Mouse (Mus musculus): Measurements from ENCODE around the gene Kif26a. TPM values are rescaled to one million over a fixed set of nuclear protein-coding genes. Genes with fewer than 3 reads are reported as not detected.

The Kif26a gene
- polyA plus RNA-seq (2015; fragmentation: Nextera tagmentation; extraction: Ambion mirVana) = 3.0 and 3.1 TPM in 2 replicates

DNA sequence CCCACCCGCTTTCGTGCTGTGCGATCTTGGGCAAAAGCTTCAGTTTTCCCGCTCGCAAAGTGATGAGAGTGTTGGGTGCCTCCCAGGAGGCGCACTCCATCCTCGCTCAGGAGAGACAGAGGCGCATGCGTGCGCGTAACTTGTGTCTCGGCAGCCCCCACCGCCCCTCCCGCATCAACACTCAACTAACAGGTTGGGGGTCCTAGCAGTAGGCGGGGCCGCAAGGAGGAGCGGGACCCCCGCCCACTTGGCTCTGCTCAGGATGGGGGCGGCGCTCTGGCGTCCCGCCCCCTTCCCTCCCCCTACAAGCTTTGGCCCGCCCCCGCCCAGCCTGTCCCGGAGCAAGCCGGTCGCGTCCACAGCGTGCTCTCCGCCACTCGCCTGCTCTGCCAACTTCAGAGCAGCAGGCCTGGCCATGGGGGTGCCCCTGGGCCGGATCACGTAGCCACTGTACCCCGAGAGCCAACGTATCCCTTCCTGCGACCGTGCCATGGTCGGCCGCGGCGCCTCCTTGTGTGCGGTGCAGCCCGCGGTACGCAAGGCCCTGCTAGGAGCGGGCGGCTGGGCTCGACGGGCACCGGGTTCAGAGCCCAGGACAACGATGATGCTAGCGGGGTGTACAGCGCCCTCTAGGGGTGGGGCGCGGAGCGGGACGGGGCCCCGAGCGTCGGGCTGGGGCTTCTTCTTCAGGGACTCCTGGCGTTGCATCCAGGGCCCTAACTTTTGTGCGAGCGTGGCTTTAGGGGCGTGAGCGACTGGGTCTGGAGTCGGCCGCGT lies at the start of gene Kif26a:
Kif26a (plus strand) TSS at position 334 of the 777 bp plus-strand sequence.
- H3K4me1 ChIP-seq (replicated peaks; ENCODE audit: control insufficient read depth, insufficient read depth, low read length) = peaks cover 25% of the 10 kb centered on the region

DNA sequence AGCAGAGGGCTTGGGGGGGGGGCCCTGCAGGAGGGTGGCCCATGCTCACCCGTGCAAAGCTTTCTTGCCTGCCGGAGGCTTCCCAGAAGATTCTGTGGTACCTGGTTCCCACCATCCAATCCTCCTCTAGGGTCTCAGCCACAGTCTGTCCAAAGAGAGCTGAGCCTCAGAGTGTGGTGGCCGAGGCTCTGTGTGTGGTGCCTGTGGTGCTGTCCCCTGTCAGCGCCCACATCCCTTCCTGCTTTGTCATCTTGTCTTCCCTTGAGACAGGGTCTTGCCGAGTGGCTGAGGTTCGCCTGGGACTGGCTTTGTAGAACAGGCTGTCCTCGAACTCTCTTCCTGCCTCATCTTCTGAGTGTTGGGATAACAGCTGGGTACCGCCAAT lies 49.3 kb upstream of the Kif26a start:
- Histone ChIP-seq H3K27ac (ENCODE audit: low read length) (peak overlapping the region; percentile 59), H3K4me3 (ENCODE audit: low read length) (no peak overlapping the region), H3K9me3 (ENCODE audit: control insufficient read depth, low read length) (no peaks in the 10 kb centered on the region), H3K27me3 (ENCODE audit: control insufficient read depth, insufficient read depth, low read depth, low read length) (peaks cover 1% of the 10 kb centered on the region; the same call in 1 of the 2 replicates), H3K36me3 (ENCODE audit: control insufficient read depth, insufficient read depth, low read length) (no peaks in the 10 kb centered on the region), H3K4me2 (ENCODE audit: low read depth, low read length) (no peak overlapping the region), H3K4me1 (replicated peaks; ENCODE audit: control insufficient read depth, insufficient read depth, low read length) (peaks cover 13% of the 10 kb centered on the region; the same call in 1 of the 2 replicates), H3K9ac (ENCODE audit: low read length) (no peak overlapping the region)
- ATAC-seq (ENCODE audit: low read depth) = peak; percentile 62; the same call in 1 of the 2 replicates
- 39% methylated on average over 8 of the region's 8 CpGs for WGBS

More for the DNA sequence above, at the start of gene Kif26a:
- peak; percentile 76 for ATAC-seq (ENCODE audit: low read depth)
- Histone ChIP-seq H3K27me3 (ENCODE audit: control insufficient read depth, insufficient read depth, low read depth, low read length) (peaks cover 56% of the 10 kb centered on the region), H3K4me3 (ENCODE audit: low read length) (peak within 1 kb of the TSS; percentile 60), H3K9me3 (ENCODE audit: control insufficient read depth, low read length) (no peaks in the 10 kb centered on the region), H3K36me3 (ENCODE audit: control insufficient read depth, insufficient read depth, low read length) (no peaks in the 10 kb centered on the region), H3K4me2 (ENCODE audit: low read depth, low read length) (peak within 1 kb of the TSS; percentile 88), H3K27ac (ENCODE audit: low read length) (peak within 1 kb of the TSS; percentile 71), H3K9ac (ENCODE audit: low read length) (peak within 1 kb of the TSS; percentile 70)
- WGBS = under 1% methylated on average over 66 of the region's 68 CpGs

DNA sequence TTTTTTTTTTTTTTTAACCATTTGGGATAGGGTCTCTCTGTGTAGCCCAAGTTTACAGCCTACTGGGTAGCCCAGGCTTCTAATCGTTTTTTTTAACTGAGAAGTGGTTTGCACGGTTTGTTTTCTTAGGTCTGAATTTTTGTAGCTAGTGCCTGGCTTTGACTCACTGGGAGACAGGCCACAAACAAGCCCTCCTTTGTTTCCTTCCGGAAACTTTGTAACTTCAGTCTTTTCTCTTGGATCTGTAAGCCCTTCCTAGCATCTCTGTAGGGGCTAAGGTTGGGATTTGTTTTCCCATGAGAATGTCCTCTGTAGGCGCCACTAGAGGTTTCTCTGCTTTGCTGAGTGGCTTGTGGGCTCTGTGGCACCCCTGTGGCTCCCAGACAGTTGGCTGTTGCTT lies 45.9 kb upstream of the Kif26a start:
- Histone ChIP-seq H3K36me3 (ENCODE audit: control insufficient read depth, insufficient read depth, low read length) (no peaks in the 10 kb centered on the region), H3K9ac (ENCODE audit: low read length) (no peak overlapping the region), H3K4me3 (ENCODE audit: low read length) (no peak overlapping the region), H3K27me3 (ENCODE audit: control insufficient read depth, insufficient read depth, low read depth, low read length) (no peaks in the 10 kb centered on the region), H3K4me1 (replicated peaks; ENCODE audit: control insufficient read depth, insufficient read depth, low read length) (peaks cover 10% of the 10 kb centered on the region; the same call in 1 of the 2 replicates), H3K9me3 (ENCODE audit: control insufficient read depth, low read length) (no peaks in the 10 kb centered on the region), H3K27ac (ENCODE audit: low read length) (no peak overlapping the region), H3K4me2 (ENCODE audit: low read depth, low read length) (no peak overlapping the region)
- ATAC-seq (ENCODE audit: low read depth) = no peak
- 58% methylated on average over 4 of the region's 4 CpGs for WGBS

DNA sequence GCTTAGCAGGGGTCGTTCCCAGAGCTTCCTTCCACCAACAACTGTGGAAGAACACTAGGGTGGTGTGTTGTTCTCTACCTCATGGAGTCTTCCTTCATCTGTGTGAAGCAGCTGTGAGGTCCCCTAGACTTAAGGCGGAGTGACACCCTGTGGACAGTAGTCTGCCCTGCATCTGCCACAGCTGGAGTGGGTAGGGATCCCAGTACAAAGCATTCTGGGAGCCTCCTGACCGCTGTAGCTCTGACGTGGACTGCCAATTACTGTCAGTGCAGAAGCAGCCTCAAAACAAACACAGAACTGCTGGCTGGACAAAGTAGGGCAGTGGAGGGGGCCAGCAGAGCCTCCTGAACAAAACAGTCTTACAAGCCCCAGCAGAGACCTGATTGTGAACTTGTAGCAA lies 45.0 kb upstream of the Kif26a start:
- H3K9me3 ChIP-seq (ENCODE audit: control insufficient read depth, low read length) = no peaks in the 10 kb centered on the region
- H3K27ac ChIP-seq (ENCODE audit: low read length) = no peak overlapping the region
- WGBS = 37% methylated on average over 4 of the region's 4 CpGs
- no peaks in the 10 kb centered on the region for H3K27me3 ChIP-seq (ENCODE audit: control insufficient read depth, insufficient read depth, low read depth, low read length)
- no peak overlapping the region for H3K4me3 ChIP-seq (ENCODE audit: low read length)
- H3K9ac ChIP-seq (ENCODE audit: low read length) = no peak overlapping the region
- no peak overlapping the region for H3K4me2 ChIP-seq (ENCODE audit: low read depth, low read length)
- ATAC-seq (ENCODE audit: low read depth) = peak; percentile 37; the same call in 1 of the 2 replicates
- H3K4me1 ChIP-seq (replicated peaks; ENCODE audit: control insufficient read depth, insufficient read depth, low read length) = peaks cover 8% of the 10 kb centered on the region; the same call in 1 of the 2 replicates
- no peaks in the 10 kb centered on the region for H3K36me3 ChIP-seq (ENCODE audit: control insufficient read depth, insufficient read depth, low read length)

DNA sequence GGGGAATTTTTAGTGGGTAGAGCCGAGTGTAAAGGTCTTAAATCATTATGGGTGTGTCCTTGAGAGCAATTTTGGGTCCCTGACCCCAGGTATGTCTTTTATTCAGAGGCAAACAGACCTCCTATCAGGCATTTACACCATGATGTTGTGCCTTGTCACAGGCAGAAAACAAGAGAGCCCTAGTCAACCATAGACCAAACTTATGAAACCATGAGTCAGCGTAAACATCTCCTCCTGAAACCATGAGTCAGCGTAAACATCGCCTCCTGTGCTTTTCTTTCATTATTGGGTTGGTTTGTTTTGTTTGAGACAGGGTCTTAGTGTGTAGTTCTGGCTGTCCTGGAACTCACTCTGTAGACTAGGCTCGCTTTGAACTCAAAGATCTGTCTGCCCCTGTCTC lies 42.8 kb upstream of the Kif26a start:
- Histone ChIP-seq H3K4me2 (ENCODE audit: low read depth, low read length) (no peak overlapping the region), H3K4me3 (ENCODE audit: low read length) (no peak overlapping the region), H3K9ac (ENCODE audit: low read length) (no peak overlapping the region), H3K27me3 (ENCODE audit: control insufficient read depth, insufficient read depth, low read depth, low read length) (peaks cover 5% of the 10 kb centered on the region; the same call in 1 of the 2 replicates), H3K36me3 (ENCODE audit: control insufficient read depth, insufficient read depth, low read length) (no peaks in the 10 kb centered on the region), H3K4me1 (replicated peaks; ENCODE audit: control insufficient read depth, insufficient read depth, low read length) (peaks cover 10% of the 10 kb centered on the region), H3K27ac (ENCODE audit: low read length) (no peak overlapping the region), H3K9me3 (ENCODE audit: control insufficient read depth, low read length) (no peaks in the 10 kb centered on the region)
- no peak for ATAC-seq (ENCODE audit: low read depth)
- WGBS = 85% methylated on average over 5 of the region's 5 CpGs

DNA sequence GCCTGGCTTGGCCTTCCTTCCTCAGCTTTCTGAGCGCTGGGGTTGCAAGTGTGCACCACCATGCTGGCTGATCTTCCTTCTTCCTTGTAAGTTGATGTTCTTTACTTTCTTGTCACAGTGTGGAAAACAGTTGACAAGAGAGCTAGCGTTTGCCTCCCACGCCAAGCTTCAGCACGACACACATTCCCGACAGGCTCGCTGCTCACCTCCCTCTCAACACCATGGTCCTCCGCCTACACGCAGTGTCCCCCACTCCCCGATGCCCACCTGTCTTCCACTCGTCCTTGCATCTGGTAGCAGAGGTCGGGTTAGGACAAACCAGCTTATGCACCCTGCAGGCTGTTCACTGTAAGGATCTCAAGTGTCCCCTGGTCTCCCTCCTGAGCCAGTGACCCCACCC lies 41.1 kb upstream of the Kif26a start:
- no peak overlapping the region for H3K27ac ChIP-seq (ENCODE audit: low read length)
- no peaks in the 10 kb centered on the region for H3K9me3 ChIP-seq (ENCODE audit: control insufficient read depth, low read length)
- WGBS = 84% methylated on average over 11 of the region's 11 CpGs
- H3K4me3 ChIP-seq (ENCODE audit: low read length) = no peak overlapping the region
- H3K27me3 ChIP-seq (ENCODE audit: control insufficient read depth, insufficient read depth, low read depth, low read length) = peaks cover 5% of the 10 kb centered on the region; the same call in 1 of the 2 replicates
- ATAC-seq (ENCODE audit: low read depth) = no peak
- H3K4me1 ChIP-seq (replicated peaks; ENCODE audit: control insufficient read depth, insufficient read depth, low read length) = peaks cover 10% of the 10 kb centered on the region
- H3K4me2 ChIP-seq (ENCODE audit: low read depth, low read length) = no peak overlapping the region
- H3K9ac ChIP-seq (ENCODE audit: low read length) = no peak overlapping the region
- H3K36me3 ChIP-seq (ENCODE audit: control insufficient read depth, insufficient read depth, low read length) = no peaks in the 10 kb centered on the region

DNA sequence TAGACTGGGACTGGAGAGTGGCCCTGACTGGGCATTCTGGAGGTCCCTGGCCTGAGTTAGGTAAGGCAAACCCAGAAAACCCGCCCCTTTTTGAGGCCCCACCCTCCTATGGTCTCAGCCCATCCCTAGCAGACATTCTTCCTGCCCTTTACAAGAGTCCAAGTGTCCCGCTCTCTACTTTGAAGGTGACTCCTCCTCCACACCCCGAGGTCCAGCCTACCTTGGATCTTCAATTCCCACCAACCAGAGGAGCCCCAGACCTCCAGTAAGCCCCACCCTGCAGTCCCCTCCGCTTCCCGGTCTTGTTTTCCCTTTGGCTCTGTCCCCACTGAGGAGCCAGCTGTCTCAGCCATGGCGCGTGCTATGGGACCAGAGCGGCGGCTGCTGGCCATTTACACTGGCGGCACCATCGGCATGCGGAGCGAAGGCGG lies 39.5 kb upstream of the Kif26a start, which contains the start of gene Aspg:
Aspg (plus strand) TSS at position 139 of the 431 bp plus-strand sequence.
- H3K4me1 ChIP-seq (replicated peaks; ENCODE audit: control insufficient read depth, insufficient read depth, low read length) = peaks cover 7% of the 10 kb centered on the region
- peak within 1 kb of the TSS; percentile 34 for H3K4me3 ChIP-seq (ENCODE audit: low read length)
- WGBS = 2% methylated on average over 14 of the region's 14 CpGs
- peaks cover 5% of the 10 kb centered on the region; the same call in 1 of the 2 replicates for H3K27me3 ChIP-seq (ENCODE audit: control insufficient read depth, insufficient read depth, low read depth, low read length)
- H3K4me2 ChIP-seq (ENCODE audit: low read depth, low read length) = peak within 1 kb of the TSS; percentile 50
- peak; percentile 81 for ATAC-seq (ENCODE audit: low read depth)
- H3K36me3 ChIP-seq (ENCODE audit: control insufficient read depth, insufficient read depth, low read length) = no peaks in the 10 kb centered on the region
- H3K27ac ChIP-seq (ENCODE audit: low read length) = no peak within 1 kb of the TSS; the same call in 1 of the 2 replicates
- peak within 1 kb of the TSS; percentile 44; the same call in 1 of the 2 replicates for H3K9ac ChIP-seq (ENCODE audit: low read length)
- H3K9me3 ChIP-seq (ENCODE audit: control insufficient read depth, low read length) = no peaks in the 10 kb centered on the region

DNA sequence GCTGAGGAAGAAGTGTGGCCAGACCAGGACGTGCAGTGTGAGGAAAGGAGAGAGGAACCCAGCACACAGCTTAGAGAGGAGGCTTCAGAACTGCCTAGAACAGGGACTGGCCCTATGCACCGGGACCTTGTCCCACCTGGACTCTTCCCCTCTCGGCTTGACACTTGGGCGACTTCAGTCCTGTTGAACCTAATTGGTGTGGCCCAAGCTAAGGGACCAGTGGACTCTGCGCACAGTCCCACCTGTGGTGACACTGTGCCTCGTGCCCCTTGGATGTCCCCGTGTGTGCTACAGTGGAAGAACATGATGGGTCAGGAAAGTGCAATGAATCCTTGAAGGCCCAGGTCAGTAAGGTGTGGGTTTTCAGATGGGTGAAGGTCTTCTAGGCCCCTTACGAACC lies 38.3 kb upstream of the Kif26a start:
- Histone ChIP-seq H3K4me2 (ENCODE audit: low read depth, low read length) (no peak overlapping the region), H3K36me3 (ENCODE audit: control insufficient read depth, insufficient read depth, low read length) (no peaks in the 10 kb centered on the region), H3K9ac (ENCODE audit: low read length) (no peak overlapping the region), H3K27ac (ENCODE audit: low read length) (no peak overlapping the region), H3K4me1 (replicated peaks; ENCODE audit: control insufficient read depth, insufficient read depth, low read length) (peaks cover 7% of the 10 kb centered on the region), H3K4me3 (ENCODE audit: low read length) (no peak overlapping the region), H3K9me3 (ENCODE audit: control insufficient read depth, low read length) (no peaks in the 10 kb centered on the region), H3K27me3 (ENCODE audit: control insufficient read depth, insufficient read depth, low read depth, low read length) (peaks cover 5% of the 10 kb centered on the region; the same call in 1 of the 2 replicates)
- WGBS = 85% methylated on average over 8 of the region's 8 CpGs
- no peak for ATAC-seq (ENCODE audit: low read depth)

DNA sequence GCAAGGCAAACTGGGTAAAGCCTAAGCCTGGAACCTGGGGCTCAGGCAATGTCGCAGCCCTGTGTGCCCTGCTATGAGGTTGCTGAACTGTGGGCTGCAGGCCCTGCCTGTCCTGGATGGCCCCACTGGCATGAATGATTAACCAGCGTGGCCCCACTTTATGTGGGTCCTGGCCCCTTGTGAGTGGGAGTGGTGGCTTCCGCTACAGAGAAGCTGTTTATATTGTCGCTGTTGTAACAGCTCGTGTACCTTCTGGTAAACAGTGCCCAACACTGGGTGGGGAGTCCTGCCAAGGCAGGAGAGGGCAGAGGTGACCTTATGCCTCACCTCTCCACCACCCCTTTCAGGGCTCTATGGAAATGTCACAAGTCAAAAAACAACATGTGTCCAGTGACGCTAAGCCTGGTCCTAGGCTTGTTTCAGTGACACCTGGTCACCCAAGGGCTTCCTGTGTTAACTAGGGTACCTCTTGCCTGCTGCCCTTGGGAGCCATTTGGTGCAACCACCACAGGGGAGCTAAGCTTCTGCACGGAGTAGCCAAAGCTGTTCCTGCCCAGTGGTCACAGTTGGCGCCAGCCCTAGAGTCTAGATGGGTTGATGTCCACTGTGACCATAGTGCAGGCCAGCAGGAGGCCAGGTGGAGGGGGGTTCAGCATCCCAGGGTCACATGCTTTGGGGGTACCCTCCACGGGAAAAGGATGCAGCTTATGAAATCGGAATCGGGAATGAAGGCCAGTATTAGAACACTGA lies 37.1 kb upstream of the Kif26a start:
- Histone ChIP-seq H3K27me3 (ENCODE audit: control insufficient read depth, insufficient read depth, low read depth, low read length) (peaks cover 5% of the 10 kb centered on the region; the same call in 1 of the 2 replicates), H3K9me3 (ENCODE audit: control insufficient read depth, low read length) (no peaks in the 10 kb centered on the region), H3K4me1 (replicated peaks; ENCODE audit: control insufficient read depth, insufficient read depth, low read length) (peaks cover 7% of the 10 kb centered on the region), H3K36me3 (ENCODE audit: control insufficient read depth, insufficient read depth, low read length) (no peaks in the 10 kb centered on the region), H3K27ac (ENCODE audit: low read length) (no peak overlapping the region), H3K9ac (ENCODE audit: low read length) (no peak overlapping the region), H3K4me2 (ENCODE audit: low read depth, low read length) (no peak overlapping the region), H3K4me3 (ENCODE audit: low read length) (no peak overlapping the region)
- no peak for ATAC-seq (ENCODE audit: low read depth)
- 71% methylated on average over 11 of the region's 11 CpGs for WGBS
